Mouse (Mus musculus) stomach, embryonic 15.5 days (tissue): ENCODE measurements around the gene Fchsd2. TPM values are rescaled to one million over a fixed set of nuclear protein-coding genes. Genes with fewer than 3 reads are reported as not detected.

ENCODE experiments used
- ATAC-seq: fragments of 200-750 bp; cut with Nextera tagmentation; 2 replicates; pipeline ENCODE4 v1.8.0; 2017; ENCODE audit warnings: low read depth, moderate number of reproducible peaks, moderate TSS enrichment; ENCODE audit not compliant: insufficient read depth, low FRiP score
- H3K27ac ChIP-seq: fragments of 300-500 bp; sonication (generic); 2 replicates; pipeline ENCODE4 v1.5.1; 2015; ENCODE audit warnings: mild to moderate bottlenecking, inconsistent platforms
- H3K27me3 ChIP-seq: fragments of 300-500 bp; sonication (generic); replicated peaks from 2 replicates; pipeline ENCODE4 v1.6.1; 2015; ENCODE audit warnings: inconsistent platforms
- H3K36me3 ChIP-seq: fragments of 300-500 bp; sonication (generic); 2 replicates; pipeline ENCODE4 v1.6.1; 2015; ENCODE audit warnings: inconsistent platforms
- H3K4me1 ChIP-seq: fragments of 300-500 bp; sonication (generic); 2 replicates; pipeline ENCODE4 v1.6.1; 2015; ENCODE audit warnings: inconsistent platforms
- H3K4me2 ChIP-seq: fragments of 300-500 bp; sonication (generic); 2 replicates; pipeline ENCODE4 v1.6.1; 2015; ENCODE audit warnings: mild to moderate bottlenecking, inconsistent platforms
- H3K4me3 ChIP-seq: fragments of 300-500 bp; sonication (generic); replicated peaks from 2 replicates; pipeline ENCODE4 v1.5.1; 2015; ENCODE audit warnings: inconsistent platforms
- H3K9ac ChIP-seq: fragments of 300-500 bp; sonication (generic); 2 replicates; pipeline ENCODE4 v1.6.1; 2015; ENCODE audit warnings: inconsistent platforms
- H3K9me3 ChIP-seq: fragments of 300-500 bp; sonication (generic); 2 replicates; pipeline ENCODE4 v1.6.1; 2016; ENCODE audit warnings: inconsistent platforms
- WGBS: fragments of 180-500 bp; shearing (Covaris S2); methylation state at CpG from one replicate; pipeline ENCODE4 v1.1.7; 2015; 5-methylcytosine and 5-hydroxymethylcytosine counted together
- polyA plus RNA-seq: library from polyadenylated mRNA; unstranded; fragments of >200 nt; fragmentation: Nextera tagmentation; extraction: Ambion mirVana; gene quantifications from 2 replicates; pipeline ENCODE4 v1.2.1, GENCODE M21; 2015

Fchsd2 gene
- polyA plus RNA-seq, 1 experiment from 2014 or later: 20.0 TPM

GRCm38 (mm10) chr7:101293611-101294010 is 200.9 kb downstream of the Fchsd2 start:
- Histone ChIP-seq H3K4me3 (no peak overlapping the region), H3K4me2 (no peak overlapping the region)

GRCm38 (mm10) chr7:101295438-101295837 is 202.8 kb downstream of the Fchsd2 start:
- H3K36me3 ChIP-seq: no peaks in the 10 kb centered on the region; the same call in 1 of the 2 replicates
- ATAC-seq: no peak
- no peaks in the 10 kb centered on the region for H3K27me3 ChIP-seq
- no peaks in the 10 kb centered on the region for H3K9me3 ChIP-seq
- H3K4me1 ChIP-seq: peaks cover 9% of the 10 kb centered on the region; the same call in 1 of the 2 replicates
- no peak overlapping the region for H3K27ac ChIP-seq
- no peak overlapping the region for H3K9ac ChIP-seq
- no peak overlapping the region for H3K4me2 ChIP-seq
- WGBS: 76% methylated on average over 1 of the region's 1 CpGs
- no peak overlapping the region for H3K4me3 ChIP-seq

More at GRCm38 (mm10) chr7:101293611-101294010, 200.9 kb downstream of the Fchsd2 start:
- Histone ChIP-seq H3K9ac (no peak overlapping the region), H3K27ac (no peak overlapping the region), H3K4me1 (peaks cover 9% of the 10 kb centered on the region; the same call in 1 of the 2 replicates), H3K36me3 (no peaks in the 10 kb centered on the region; the same call in 1 of the 2 replicates), H3K27me3 (no peaks in the 10 kb centered on the region), H3K9me3 (no peaks in the 10 kb centered on the region)
- 56% methylated on average over 4 of the region's 4 CpGs for WGBS
- no peak for ATAC-seq

- no peaks in the 10 kb centered on the region for H3K27me3 ChIP-seq
- H3K9me3 ChIP-seq: no peaks in the 10 kb centered on the region
- peak overlapping the region; percentile 30 for H3K4me3 ChIP-seq
- no peak overlapping the region for H3K9ac ChIP-seq
- peak overlapping the region; percentile 62 for H3K4me2 ChIP-seq
- peaks cover 9% of the 10 kb centered on the region; the same call in 1 of the 2 replicates for H3K4me1 ChIP-seq
- no peak overlapping the region for H3K27ac ChIP-seq
- 11% methylated on average over 35 of the region's 35 CpGs for WGBS
- H3K36me3 ChIP-seq: no peaks in the 10 kb centered on the region; the same call in 1 of the 2 replicates
- ATAC-seq: peak; percentile 87
Measured at GRCm38 (mm10) chr7:101296252-101297022, 203.8 kb downstream of the Fchsd2 start.

DNA sequence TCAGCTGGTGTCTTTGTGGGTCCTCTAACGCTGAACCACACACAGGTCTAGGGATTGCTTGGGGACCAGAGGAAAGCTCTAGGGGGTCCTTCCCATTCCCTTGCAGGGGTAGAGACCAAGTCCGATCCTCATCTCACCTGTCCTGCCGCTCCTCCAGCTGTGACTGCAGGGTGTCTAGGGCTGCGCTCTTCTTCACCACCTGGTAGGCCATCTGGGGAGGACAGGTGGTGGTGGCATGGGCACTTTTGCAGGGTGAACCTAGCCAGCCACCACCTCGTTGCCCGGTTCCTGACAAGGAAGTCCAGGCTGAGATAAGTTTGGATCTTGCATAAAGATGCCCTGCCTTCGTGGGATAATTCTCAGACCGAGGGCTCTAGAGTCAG is 204.4 kb downstream of the Fchsd2 start:
- Histone ChIP-seq H3K27me3 (no peaks in the 10 kb centered on the region), H3K36me3 (no peaks in the 10 kb centered on the region; the same call in 1 of the 2 replicates), H3K9me3 (no peaks in the 10 kb centered on the region), H3K27ac (no peak overlapping the region), H3K9ac (no peak overlapping the region), H3K4me2 (peak overlapping the region; percentile 62), H3K4me3 (peak overlapping the region; percentile 30), H3K4me1 (peaks cover 9% of the 10 kb centered on the region; the same call in 1 of the 2 replicates)
- WGBS: 32% methylated on average over 8 of the region's 8 CpGs
- ATAC-seq: no peak

- no peak overlapping the region for H3K4me3 ChIP-seq
- no peaks in the 10 kb centered on the region for H3K27me3 ChIP-seq
- no peak for ATAC-seq
- no peaks in the 10 kb centered on the region; the same call in 1 of the 2 replicates for H3K36me3 ChIP-seq
- H3K27ac ChIP-seq: no peak overlapping the region
- WGBS: 85% methylated on average over 3 of the region's 3 CpGs
- no peaks in the 10 kb centered on the region for H3K9me3 ChIP-seq
- H3K9ac ChIP-seq: no peak overlapping the region
- no peak overlapping the region for H3K4me2 ChIP-seq
- H3K4me1 ChIP-seq: peaks cover 16% of the 10 kb centered on the region; the same call in 1 of the 2 replicates
Measured at GRCm38 (mm10) chr7:101298375-101298774, 205.7 kb downstream of the Fchsd2 start.

GRCm38 (mm10) chr7:101301361-101301880 is 208.8 kb downstream of the Fchsd2 start:
- H3K4me2 ChIP-seq: peak overlapping the region; percentile 90
- H3K4me3 ChIP-seq: peak overlapping the region; percentile 78
- H3K27me3 ChIP-seq: no peaks in the 10 kb centered on the region
- H3K9me3 ChIP-seq: no peaks in the 10 kb centered on the region
- peak overlapping the region; percentile 65 for H3K9ac ChIP-seq
- 1% methylated on average over 30 of the region's 30 CpGs for WGBS
- H3K27ac ChIP-seq: peak overlapping the region; percentile 52
- peaks cover 12% of the 10 kb centered on the region; the same call in 1 of the 2 replicates for H3K4me1 ChIP-seq
- no peaks in the 10 kb centered on the region; the same call in 1 of the 2 replicates for H3K36me3 ChIP-seq
- ATAC-seq: peak; percentile 15

DNA sequence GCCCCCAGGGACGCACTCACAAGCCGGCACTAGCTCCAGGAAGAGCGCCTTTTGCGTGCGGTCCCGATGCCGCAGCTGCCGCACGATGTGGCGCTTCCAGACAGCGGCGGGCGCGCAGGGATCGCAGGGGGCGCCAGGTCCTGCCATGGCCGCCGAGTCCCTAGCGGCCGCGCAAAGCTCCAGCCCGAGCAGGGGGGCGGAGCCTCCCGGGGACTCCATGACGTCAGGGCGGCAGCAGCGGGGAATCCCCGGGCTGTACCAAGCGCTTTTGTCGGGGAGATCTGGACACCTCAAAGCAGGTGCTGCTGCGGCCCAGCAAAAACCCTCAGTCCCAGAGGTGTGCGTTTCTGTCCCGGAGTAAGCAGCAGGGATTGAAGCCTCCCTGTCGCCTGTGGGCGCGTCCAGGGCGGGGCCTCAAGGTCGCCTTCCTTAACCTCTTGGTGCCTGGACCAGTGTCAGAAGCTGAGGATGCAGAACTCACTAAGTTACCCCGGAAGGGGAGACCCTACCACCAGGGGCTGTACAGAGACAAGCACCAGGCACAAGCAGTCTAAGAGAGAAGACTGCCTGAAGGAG is 209.3 kb downstream of the Fchsd2 start, which contains the start of gene Atg16l2:
Atg16l2 (minus strand) TSS at position 371 of the 576 bp plus-strand sequence.
- peak within 1 kb of the TSS; percentile 65 for H3K9ac ChIP-seq
- H3K4me1 ChIP-seq: peaks cover 8% of the 10 kb centered on the region; the same call in 1 of the 2 replicates
- no peaks in the 10 kb centered on the region; the same call in 1 of the 2 replicates for H3K36me3 ChIP-seq
- under 1% methylated on average over 39 of the region's 39 CpGs for WGBS
- H3K27me3 ChIP-seq: no peaks in the 10 kb centered on the region
- H3K4me2 ChIP-seq: peak within 1 kb of the TSS; percentile 90
- no peaks in the 10 kb centered on the region for H3K9me3 ChIP-seq
- H3K27ac ChIP-seq: peak within 1 kb of the TSS; percentile 52
- H3K4me3 ChIP-seq: peak within 1 kb of the TSS; percentile 78
- peak; percentile 95 for ATAC-seq

DNA sequence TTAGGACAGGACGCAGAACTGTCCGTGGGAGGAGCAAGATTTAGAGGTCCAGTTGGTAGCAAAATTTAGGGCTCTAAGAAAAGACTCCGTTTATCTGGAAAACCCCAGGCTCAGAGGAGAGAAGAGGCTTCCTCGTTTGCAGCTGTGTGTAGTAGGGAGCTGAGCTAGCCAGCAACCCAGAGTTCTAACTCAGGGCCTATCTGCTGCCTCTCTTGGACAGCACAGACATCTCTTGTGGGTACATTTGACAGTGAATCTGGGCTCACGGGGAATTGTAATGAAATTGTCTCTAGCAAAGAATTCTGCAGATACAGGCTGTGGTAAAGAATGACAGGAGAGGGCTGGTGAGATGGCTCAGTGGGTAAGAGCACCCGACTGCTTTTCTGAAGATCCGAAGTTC is 210.0 kb downstream of the Fchsd2 start:
- Histone ChIP-seq H3K4me3 (peak overlapping the region; percentile 78; the same call in 1 of the 2 replicates), H3K9ac (no peak overlapping the region), H3K27ac (0 out of 2 replicates have a peak overlapping the region, but pooled peaks have one; percentile 52), H3K9me3 (no peaks in the 10 kb centered on the region), H3K4me2 (peak overlapping the region; percentile 90), H3K27me3 (no peaks in the 10 kb centered on the region), H3K4me1 (peaks cover 7% of the 10 kb centered on the region; the same call in 1 of the 2 replicates), H3K36me3 (no peaks in the 10 kb centered on the region; the same call in 1 of the 2 replicates)
- WGBS: 37% methylated on average over 7 of the region's 7 CpGs
- no peak for ATAC-seq

DNA sequence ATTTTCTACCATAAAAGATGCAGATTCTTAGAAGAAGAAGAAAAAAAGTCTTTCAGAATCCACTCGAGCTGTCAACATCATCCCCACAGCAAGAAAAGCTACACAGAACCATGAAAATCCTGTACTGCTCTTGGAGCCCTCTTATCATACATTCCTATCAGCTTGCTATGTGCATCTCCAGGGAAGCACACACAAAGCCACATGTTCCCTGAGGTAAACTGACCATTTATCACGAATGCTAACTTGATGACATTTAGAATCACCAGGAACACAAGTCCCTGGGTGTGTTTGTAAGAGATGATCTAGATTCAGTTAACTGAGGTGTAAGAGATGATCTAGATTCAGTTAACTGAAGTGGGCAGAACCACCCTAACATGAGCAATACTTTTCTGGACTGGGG is 214.2 kb downstream of the Fchsd2 start:
- 41% methylated on average over 2 of the region's 2 CpGs for WGBS
- no peaks in the 10 kb centered on the region for H3K36me3 ChIP-seq
- no peaks in the 10 kb centered on the region for H3K27me3 ChIP-seq
- no peak overlapping the region for H3K4me2 ChIP-seq
- H3K9ac ChIP-seq: no peak overlapping the region
- peaks cover 7% of the 10 kb centered on the region; the same call in 1 of the 2 replicates for H3K4me1 ChIP-seq
- no peak for ATAC-seq
- H3K4me3 ChIP-seq: no peak overlapping the region
- H3K9me3 ChIP-seq: no peaks in the 10 kb centered on the region
- no peak overlapping the region for H3K27ac ChIP-seq

GRCm38 (mm10) chr7:101309985-101310326 is 217.3 kb downstream of the Fchsd2 start:
- no peaks in the 10 kb centered on the region for H3K4me1 ChIP-seq
- H3K4me3 ChIP-seq: peak overlapping the region; percentile 73
- no peaks in the 10 kb centered on the region for H3K27me3 ChIP-seq
- no peak for ATAC-seq
- WGBS: 35% methylated on average over 5 of the region's 5 CpGs
- H3K9me3 ChIP-seq: no peaks in the 10 kb centered on the region
- H3K27ac ChIP-seq: peak overlapping the region; percentile 98
- H3K36me3 ChIP-seq: no peaks in the 10 kb centered on the region
- peak overlapping the region; percentile 65 for H3K4me2 ChIP-seq
- H3K9ac ChIP-seq: no peak overlapping the region

DNA sequence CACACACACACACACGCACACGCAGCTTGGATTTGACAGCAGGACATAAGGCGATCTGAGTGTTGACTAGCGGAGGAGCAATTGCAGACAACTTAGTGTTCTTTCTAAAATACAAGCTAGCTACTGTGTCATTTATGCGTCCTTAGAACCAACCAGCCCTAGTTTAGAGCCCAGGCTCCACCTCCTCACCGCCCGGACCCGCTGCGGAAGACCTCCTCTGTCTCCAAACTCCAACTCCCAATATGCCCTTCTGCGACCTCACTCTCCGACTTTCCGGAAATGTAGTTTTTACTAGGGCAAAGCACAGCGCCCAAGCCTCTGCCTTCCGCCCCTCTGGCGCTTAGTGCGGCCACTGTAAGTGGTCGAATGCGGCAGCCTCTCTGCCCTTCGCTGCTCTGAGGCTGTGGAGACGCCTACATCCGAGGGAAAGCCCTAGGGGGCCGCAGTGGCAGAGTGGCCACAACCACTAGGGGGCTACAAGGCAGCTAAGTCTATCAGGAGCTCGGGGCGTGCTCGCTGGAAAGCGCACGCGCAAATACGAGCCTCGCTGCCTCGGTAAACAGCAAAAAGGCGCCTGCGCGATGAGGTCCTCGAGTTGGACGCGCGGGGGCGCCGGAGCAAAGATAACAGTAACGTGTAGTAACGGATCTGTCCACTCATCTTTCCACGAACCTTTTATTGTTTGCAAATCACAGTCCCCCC is 217.8 kb downstream of the Fchsd2 start:
- H3K4me1 ChIP-seq: no peaks in the 10 kb centered on the region
- H3K27me3 ChIP-seq: no peaks in the 10 kb centered on the region
- no peaks in the 10 kb centered on the region for H3K9me3 ChIP-seq
- peak overlapping the region; percentile 86; the same call in 1 of the 2 replicates for H3K9ac ChIP-seq
- peak; percentile 92 for ATAC-seq
- peak overlapping the region; percentile 73 for H3K4me3 ChIP-seq
- peak overlapping the region; percentile 98 for H3K27ac ChIP-seq
- H3K4me2 ChIP-seq: peak overlapping the region; percentile 65
- 1% methylated on average over 43 of the region's 43 CpGs for WGBS
- no peaks in the 10 kb centered on the region for H3K36me3 ChIP-seq
